Mouse (Mus musculus) intestine, embryonic 15.5 days (tissue): ENCODE results near the gene Mis18a. TPM values are rescaled to one million over a fixed set of nuclear protein-coding genes. Genes with fewer than 3 reads are reported as not detected.

Experiments used
- ATAC-seq: fragments of 200-750 bp; cut with Nextera tagmentation; 2 replicates; pipeline ENCODE4 v1.8.0; 2017; ENCODE audit warnings: moderate TSS enrichment, moderate library complexity
- H3K27ac ChIP-seq: fragments of 300-500 bp; sonication (generic); 2 replicates; pipeline ENCODE4 v1.5.1; 2015; ENCODE audit warnings: mild to moderate bottlenecking, inconsistent platforms
- H3K27me3 ChIP-seq: fragments of 300-500 bp; sonication (generic); replicated peaks from 2 replicates; pipeline ENCODE4 v1.6.1; 2015; ENCODE audit warnings: inconsistent platforms
- H3K36me3 ChIP-seq: fragments of 300-500 bp; sonication (generic); 2 replicates; pipeline ENCODE4 v1.6.1; 2015; ENCODE audit warnings: inconsistent platforms
- H3K4me1 ChIP-seq: fragments of 300-500 bp; sonication (generic); replicated peaks from 2 replicates; pipeline ENCODE4 v1.6.1; 2015; ENCODE audit warnings: inconsistent platforms
- H3K4me2 ChIP-seq: fragments of 300-500 bp; sonication (generic); replicated peaks from 2 replicates; pipeline ENCODE4 v1.6.1; 2015; ENCODE audit warnings: mild to moderate bottlenecking, inconsistent platforms
- H3K4me3 ChIP-seq: fragments of 300-500 bp; sonication (generic); replicated peaks from 2 replicates; pipeline ENCODE4 v1.5.1; 2015; ENCODE audit warnings: inconsistent platforms
- H3K9ac ChIP-seq: fragments of 300-500 bp; sonication (generic); 2 replicates; pipeline ENCODE4 v1.6.1; 2015; ENCODE audit warnings: inconsistent platforms
- H3K9me3 ChIP-seq: fragments of 300-500 bp; sonication (generic); 2 replicates; pipeline ENCODE4 v1.6.1; 2016; ENCODE audit warnings: inconsistent platforms
- WGBS: fragments of 180-500 bp; shearing (Covaris S2); methylation state at CpG from one replicate; pipeline ENCODE4 v1.1.7; 2015; 5-methylcytosine and 5-hydroxymethylcytosine counted together
- polyA plus RNA-seq: library from polyadenylated mRNA; unstranded; fragments of >200 nt; fragmentation: Nextera tagmentation; extraction: Ambion mirVana; gene quantifications from 2 replicates; pipeline ENCODE4 v1.2.1, GENCODE M21; 2015

Gene Mis18a
- polyA plus RNA-seq, 1 experiment from 2014 or later, result 65.2 TPM

DNA sequence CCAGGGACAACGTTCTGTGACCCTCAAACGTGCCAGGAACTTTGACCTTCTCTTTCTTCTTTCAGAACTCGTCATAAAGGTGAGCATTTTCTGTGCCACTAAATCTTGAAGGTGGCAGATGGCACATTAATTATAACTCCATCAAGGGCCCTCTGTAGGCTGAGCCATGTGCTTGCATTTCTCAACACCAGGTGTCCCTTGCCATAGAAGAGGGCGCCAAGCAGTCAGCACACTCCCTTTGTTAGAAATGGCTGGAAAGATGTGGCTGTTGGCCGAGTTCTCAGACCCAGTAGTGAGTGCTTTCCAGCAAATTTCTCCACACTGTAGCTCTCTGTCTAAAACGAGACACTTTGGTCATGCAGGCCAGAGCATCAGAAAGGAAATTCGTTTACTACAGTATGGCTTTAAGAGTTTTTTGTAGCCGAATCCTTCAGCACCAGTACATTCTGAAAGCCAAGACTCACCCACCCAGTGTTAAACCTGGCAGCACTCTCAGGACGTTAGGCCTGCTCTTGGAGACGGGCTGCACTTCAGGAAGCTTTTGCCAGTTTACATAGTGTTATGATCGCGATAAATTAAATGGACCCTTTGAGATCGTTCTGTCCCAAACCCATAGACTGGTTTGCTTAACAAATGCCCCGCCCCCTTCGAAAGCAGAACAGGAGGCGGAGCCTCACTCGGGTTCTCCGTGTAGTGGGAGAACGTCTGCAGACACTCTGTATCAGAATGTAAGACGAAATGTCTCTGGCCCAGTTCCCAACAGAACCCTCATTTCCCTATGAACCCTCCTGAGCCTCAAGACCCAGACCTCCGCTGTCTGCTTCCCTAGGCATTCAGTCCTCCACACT, 53.5 kb downstream of the Mis18a start:
- Histone ChIP-seq H3K9ac (no peak overlapping the region), H3K4me3 (no peak overlapping the region), H3K36me3 (no peaks in the 10 kb centered on the region), H3K27me3 (no peaks in the 10 kb centered on the region), H3K4me1 (no peaks in the 10 kb centered on the region), H3K9me3 (no peaks in the 10 kb centered on the region), H3K27ac (no peak overlapping the region), H3K4me2 (no peak overlapping the region)
- WGBS, result 77% methylated on average over 21 of the region's 21 CpGs
- no peak for ATAC-seq

Other genes with a start within 250 kb of the Mis18a start
- 0.40 and 3.4 TPM in 2 replicates for gene Mrap, start 10.8 kb upstream of the Mis18a start, polyA plus RNA-seq
- 7.0 and 7.6 TPM in 2 replicates for gene Urb1, start 83.0 kb upstream of the Mis18a start, polyA plus RNA-seq
- 0.70 and 0.78 TPM in 2 replicates for gene Eva1c, start 99.3 kb upstream of the Mis18a start, polyA plus RNA-seq
- 36.1 and 42.4 TPM in 2 replicates for gene Cfap298, start 207.7 kb upstream of the Mis18a start, polyA plus RNA-seq